Mouse (Mus musculus) spleen, postnatal 36 days (tissue): ENCODE data around the gene Sik3.

Experiments
- DNase-seq, 2 experiments: peaks; one replicate each; pipeline ENCODE4 v3.0.0; 2022; ENCODE audit warnings: low spot score in 2 of 2, mixed read lengths in 1 of 2

Gene Sik3

GRCm38 (mm10) chr9:46189381-46189780 is 176.8 kb downstream of the Sik3 start:
- DNase-seq, result no peak

GRCm38 (mm10) chr9:46191234-46191633 is 178.6 kb downstream of the Sik3 start:
- DNase-seq, result no peak

- DNase-seq, result peak in 1 of 2 experiments; percentile 24
Measured at GRCm38 (mm10) chr9:46191644-46192043, 179.0 kb downstream of the Sik3 start.

- peak; percentile 23 to 27 for DNase-seq
Measured at GRCm38 (mm10) chr9:46192642-46193041, 180.0 kb downstream of the Sik3 start.

- no peak for DNase-seq
Measured at GRCm38 (mm10) chr9:46194809-46195208, 182.2 kb downstream of the Sik3 start.

- DNase-seq, result no peak
Measured at GRCm38 (mm10) chr9:46196699-46197169, 184.1 kb downstream of the Sik3 start.

GRCm38 (mm10) chr9:46198461-46198860 is 185.8 kb downstream of the Sik3 start:
- DNase-seq, result no peak

- DNase-seq, result no peak
Measured at GRCm38 (mm10) chr9:46198936-46199335, 186.3 kb downstream of the Sik3 start.

GRCm38 (mm10) chr9:46199609-46200008 is 187.0 kb downstream of the Sik3 start:
- no peak for DNase-seq

- DNase-seq, result no peak
Measured at GRCm38 (mm10) chr9:46206834-46207500, 194.3 kb downstream of the Sik3 start.

- no peak for DNase-seq
Measured at GRCm38 (mm10) chr9:46207501-46207869, 194.9 kb downstream of the Sik3 start.

- DNase-seq, result no peak
Measured at GRCm38 (mm10) chr9:46208401-46208974, 195.9 kb downstream of the Sik3 start.

- DNase-seq, result no peak
Measured at GRCm38 (mm10) chr9:46210473-46210872, 197.9 kb downstream of the Sik3 start.

GRCm38 (mm10) chr9:46214276-46214675 is 201.7 kb downstream of the Sik3 start:
- no peak for DNase-seq

GRCm38 (mm10) chr9:46214946-46215337 is 202.3 kb downstream of the Sik3 start:
- no peak for DNase-seq

- DNase-seq, result no peak
Measured at GRCm38 (mm10) chr9:46215338-46216322, 203.0 kb downstream of the Sik3 start.

GRCm38 (mm10) chr9:46216744-46217470 is 204.3 kb downstream of the Sik3 start:
- no peak for DNase-seq

- no peak for DNase-seq
Measured at GRCm38 (mm10) chr9:46218176-46218575, 205.6 kb downstream of the Sik3 start.

GRCm38 (mm10) chr9:46223090-46223489 is 210.5 kb downstream of the Sik3 start:
- DNase-seq, result no peak

GRCm38 (mm10) chr9:46224101-46224500 is 211.5 kb downstream of the Sik3 start:
- no peak for DNase-seq

- DNase-seq, result no peak
Measured at GRCm38 (mm10) chr9:46224945-46225660, 212.5 kb downstream of the Sik3 start.
